Mouse (Mus musculus): ENCODE measurements around the gene Bcat2.
A peak's percentile ranks its signal among the peaks of the same experiment; 100 is the strongest.

GRCm38 (mm10) chr7:45561624-45562520, 8.1 kb upstream of the Bcat2 start:
- TF ChIP-seq POLR2A (IDR thresholded peaks at IDR 0.05; ENCODE audit: insufficient read length, low read depth) (no peak), CEBPB (IDR thresholded peaks at IDR 0.05; ENCODE audit: insufficient read depth, poor library complexity, severe bottlenecking) (no peak), TCF12 (IDR thresholded peaks at IDR 0.05; ENCODE audit: insufficient read depth, poor library complexity, severe bottlenecking) (no peak), MAX (IDR thresholded peaks at IDR 0.05; ENCODE audit: low read depth) (no peak), TCF3 (IDR thresholded peaks at IDR 0.05; ENCODE audit: insufficient read length, low read depth) (no peak), MYOG (IDR thresholded peaks at IDR 0.05; ENCODE audit: control insufficient read depth in 1 of 3, insufficient read depth in 1 of 3, insufficient read length in 2 of 3, low read depth in 2 of 3) (no peak), USF1 (IDR thresholded peaks at IDR 0.05; ENCODE audit: low read depth) (peak; percentile 67)

All from myocyte (in vitro differentiated cells).